29 mouse cellular contexts compared by ENCODE assay signal in genomic region chr12:84084581-84084980, GRCm38 (mm10). TPM values are rescaled to one million over a fixed set of nuclear protein-coding genes. Genes with fewer than 3 reads are reported as not detected.
"Had no signal": no experiment of that assay in that cellular context is flagged by ENCODE, and none has a peak within 500 bp of the region (broad histone marks: within the 10 kb centered on the region; RNA-seq: fewer than 3 reads in every experiment).

No protein-coding gene starts in this region.

- H3K27me3 ChIP-seq: kidney, embryonic 15.5 days; limb, embryonic 12.5 days; limb, embryonic 15.5 days; liver, embryonic 15.5 days had no signal

- H3K36me3 ChIP-seq: kidney, embryonic 15.5 days; limb, embryonic 12.5 days; limb, embryonic 15.5 days; liver, embryonic 15.5 days had no signal

- H3K27ac ChIP-seq: kidney, embryonic 15.5 days; left cerebral cortex, adult 2 months; limb, embryonic 12.5 days; limb, embryonic 15.5 days; liver, embryonic 15.5 days had no signal

- DNase-seq: kidney, adult 11 months; kidney, adult 8-10 months; kidney, postnatal 10 days; kidney, postnatal 36 days; layer of hippocampus, postnatal 36 days; lung, adult 2 months; lung, postnatal 14 days; lung, postnatal 4 days; midbrain, embryonic 14.5 days; right cerebral cortex, postnatal 4 days; thymus, adult 2 months; thymus, postnatal 25 days had no signal

- H3K4me3 ChIP-seq: kidney, embryonic 15.5 days; left cerebral cortex, adult 2 months; limb, embryonic 12.5 days; limb, embryonic 15.5 days; liver, embryonic 15.5 days had no signal

- H3K9me3 ChIP-seq: limb, embryonic 15.5 days; liver, embryonic 15.5 days had no signal

- H3K4me2 ChIP-seq: kidney, embryonic 15.5 days; limb, embryonic 12.5 days; limb, embryonic 15.5 days; liver, embryonic 11.5 days; liver, embryonic 15.5 days; midbrain, embryonic 11.5 days had no signal

- H3K4me1 ChIP-seq: kidney, embryonic 15.5 days; limb, embryonic 12.5 days; limb, embryonic 15.5 days; liver, embryonic 15.5 days had no signal

- H3K9ac ChIP-seq: kidney, embryonic 15.5 days; limb, embryonic 12.5 days; limb, embryonic 15.5 days; liver, embryonic 15.5 days had no signal

RNA-seq across cellular contexts. Expression of gene Acot5, which starts 15.5 kb away (rescaled TPM):
- total RNA-seq: megakaryocyte progenitor cell, adult 5-6 weeks; megakaryocyte-erythroid progenitor cell, adult 5-6 weeks had no signal
- polyA plus RNA-seq: kidney, embryonic 15.5 days; limb, embryonic 12.5 days; limb, embryonic 15.5 days; liver, embryonic 11.5 days; lung, adult 2 months; lung, embryonic 16.5 days; midbrain, embryonic 11.5 days; midbrain, embryonic 14.5 days; neural tube, embryonic 11.5 days; stomach, embryonic 14.5 days had no signal

RNA-seq across cellular contexts. Expression of gene Acot3, which starts 32.6 kb away (rescaled TPM):
- total RNA-seq: megakaryocyte progenitor cell, adult 5-6 weeks; megakaryocyte-erythroid progenitor cell, adult 5-6 weeks had no signal
- polyA plus RNA-seq: limb, embryonic 15.5 days; lung, adult 2 months; thymus, adult 2 months had no signal

RNA-seq across cellular contexts. Expression of gene Gm49366, which starts 45.8 kb away (rescaled TPM):
- total RNA-seq: layer of hippocampus, adult 8-10 months; left cerebral cortex, postnatal 10 days; left cerebral cortex, postnatal 36 days; megakaryocyte progenitor cell, adult 5-6 weeks; megakaryocyte-erythroid progenitor cell, adult 5-6 weeks; midbrain, postnatal 0 days had no signal
- polyA plus RNA-seq: kidney, embryonic 15.5 days; limb, embryonic 12.5 days; limb, embryonic 15.5 days; liver, embryonic 11.5 days; liver, embryonic 15.5 days; lung, adult 2 months; lung, embryonic 16.5 days; midbrain, embryonic 11.5 days; midbrain, embryonic 14.5 days; midbrain, postnatal 0 days; neural tube, embryonic 11.5 days; neural tube, embryonic 14.5 days; stomach, embryonic 14.5 days; thymus, adult 2 months had no signal
